Mouse (Mus musculus): Measurements from ENCODE around the gene Gm11568. TPM values are rescaled to one million over a fixed set of nuclear protein-coding genes. Genes with fewer than 3 reads are reported as not detected.

Gm11568 gene
- polyA plus RNA-seq (2015; fragmentation: Nextera tagmentation; extraction: Ambion mirVana) = not detected in 2 replicates

GRCm38 (mm10) chr11:99857617-99858016 is at the start of gene Gm11568:
Gm11568 (plus strand) TSS chr11:99857917.

GRCm38 (mm10) chr11:99809792-99810191 is 47.9 kb upstream of the Gm11568 start, which contains the start of gene Krtap4-13:
Krtap4-13 (minus strand) TSS chr11:99809892.

GRCm38 (mm10) chr11:99815566-99815965 is 42.2 kb upstream of the Gm11568 start, which contains the start of gene Gm11564:
Gm11564 (minus strand) TSS chr11:99815666.

DNA sequence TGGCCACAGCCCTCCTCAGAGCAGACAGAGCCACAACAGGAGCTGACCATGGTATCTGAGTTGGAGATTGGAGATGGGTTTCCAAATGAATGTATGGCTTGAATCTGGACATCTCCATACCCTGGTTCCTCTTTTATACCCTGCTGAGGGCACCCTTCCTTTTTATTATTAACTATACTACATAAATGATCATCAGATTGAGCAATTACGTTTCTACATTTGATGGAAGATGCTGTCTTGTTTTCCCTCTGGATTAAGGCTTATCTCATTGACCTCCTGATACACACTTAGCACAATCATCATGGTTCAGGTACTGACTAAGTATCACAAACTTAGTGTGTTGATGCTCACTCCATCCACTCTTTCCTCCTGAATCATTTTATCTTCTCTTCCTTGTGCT is 19.8 kb upstream of the Gm11568 start, which contains the start of gene 2300003K06Rik:
2300003K06Rik (minus strand) TSS at position 101 of the 400 bp plus-strand sequence.

DNA sequence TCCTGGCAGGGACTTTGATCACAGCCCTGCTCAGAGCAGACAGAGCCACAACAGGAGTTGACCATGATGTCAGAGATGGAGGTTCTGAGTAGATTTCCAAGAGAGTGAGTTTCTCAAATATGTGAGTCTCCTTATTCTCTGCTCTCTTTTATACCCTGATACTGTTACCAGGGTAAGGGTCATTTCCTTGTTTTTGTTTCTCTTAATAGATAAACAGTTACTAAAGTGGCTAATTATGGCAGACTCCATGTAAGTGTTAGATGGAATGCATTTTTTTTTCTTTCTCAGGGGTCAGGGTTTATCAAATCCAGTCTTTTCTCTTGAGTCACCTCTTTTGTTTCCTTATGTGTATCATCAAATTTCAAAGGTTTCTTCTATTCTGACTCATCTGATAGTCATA is 6.2 kb upstream of the Gm11568 start, which contains the start of gene Krtap4-16:
Krtap4-16 (minus strand) TSS at position 101 of the 400 bp plus-strand sequence.

DNA sequence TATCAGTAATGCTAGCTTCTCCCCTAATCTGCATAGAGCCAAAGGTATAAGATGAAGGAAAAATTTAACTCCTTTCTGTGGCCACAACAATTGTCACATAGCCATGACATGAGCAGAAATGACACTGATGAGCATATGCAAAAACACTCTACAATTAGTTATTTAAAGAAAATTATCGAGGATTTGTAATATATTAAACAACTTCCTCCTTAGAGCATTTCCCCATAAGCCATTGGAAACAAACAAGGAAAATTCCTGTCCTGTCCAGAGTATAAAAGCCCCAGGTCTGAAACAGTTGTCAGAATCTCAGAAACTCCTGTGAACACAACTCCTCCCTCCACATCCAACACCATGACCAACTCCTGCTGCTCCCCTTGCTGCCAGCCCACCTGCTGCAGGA is 6.5 kb downstream of the Gm11568 start, which contains the start of gene Gm11559:
Gm11559 (plus strand) TSS at position 301 of the 400 bp plus-strand sequence.

GRCm38 (mm10) chr11:99873089-99873488 is 15.4 kb downstream of the Gm11568 start, which contains the start of gene Krtap9-1:
Krtap9-1 (plus strand) TSS chr11:99873389.

GRCm38 (mm10) chr11:99878887-99879286 is 21.2 kb downstream of the Gm11568 start, which contains the start of gene Gm11567:
Gm11567 (plus strand) TSS chr11:99879187.

DNA sequence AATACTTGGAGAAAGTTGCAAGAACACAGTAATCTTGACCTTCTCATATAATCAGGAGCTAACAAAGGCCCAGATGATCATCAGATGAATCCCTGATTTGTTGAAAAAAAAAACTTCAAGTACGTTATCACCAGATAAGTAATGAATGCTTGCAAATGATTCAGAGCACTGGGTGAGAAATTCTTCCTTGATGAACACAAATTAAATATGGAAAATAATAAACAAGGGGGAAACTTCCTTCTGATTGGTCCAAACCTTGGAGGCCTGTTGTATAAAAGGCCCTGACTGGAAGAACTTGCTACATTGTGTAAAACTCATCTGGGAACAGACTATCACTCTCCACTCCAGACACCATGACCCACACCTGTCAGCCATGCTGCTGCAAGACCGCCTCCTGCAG is 49.9 kb downstream of the Gm11568 start, which contains the start of gene Krtap31-1:
Krtap31-1 (plus strand) TSS at position 301 of the 400 bp plus-strand sequence.

Other genes with a start within 250 kb of the Gm11568 start
- gene Gm11937, start 247.7 kb upstream of the Gm11568 start, polyA plus RNA-seq (2015; fragmentation: Nextera tagmentation; extraction: Ambion mirVana) = not detected in 2 replicates
- not detected in 2 replicates for gene Krtap2-4, start 243.1 kb upstream of the Gm11568 start, polyA plus RNA-seq (2015; fragmentation: Nextera tagmentation; extraction: Ambion mirVana)
- gene Gm11562, start 237.5 kb upstream of the Gm11568 start, polyA plus RNA-seq (2015; fragmentation: Nextera tagmentation; extraction: Ambion mirVana) = not detected in 2 replicates
- not detected in 2 replicates for gene Krtap4-1, start 229.7 kb upstream of the Gm11568 start, polyA plus RNA-seq (2015; fragmentation: Nextera tagmentation; extraction: Ambion mirVana)
- gene Krtap4-2, start 222.8 kb upstream of the Gm11568 start, polyA plus RNA-seq (2015; fragmentation: Nextera tagmentation; extraction: Ambion mirVana) = not detected in 2 replicates
- gene Krtap4-7, start 213.8 kb upstream of the Gm11568 start, polyA plus RNA-seq (2015; fragmentation: Nextera tagmentation; extraction: Ambion mirVana) = not detected in 2 replicates
- not detected in 2 replicates for gene Gm11555, start 207.7 kb upstream of the Gm11568 start, polyA plus RNA-seq (2015; fragmentation: Nextera tagmentation; extraction: Ambion mirVana)
- gene Gm11563, start 199.0 kb upstream of the Gm11568 start, polyA plus RNA-seq (2015; fragmentation: Nextera tagmentation; extraction: Ambion mirVana) = not detected in 2 replicates
- not detected in 2 replicates for gene Krtap4-6, start 192.0 kb upstream of the Gm11568 start, polyA plus RNA-seq (2015; fragmentation: Nextera tagmentation; extraction: Ambion mirVana)
- gene Gm14190, start 167.2 kb upstream of the Gm11568 start, polyA plus RNA-seq (2015; fragmentation: Nextera tagmentation; extraction: Ambion mirVana) = not detected in 2 replicates
- not detected in 2 replicates for gene Gm14180, start 123.6 kb upstream of the Gm11568 start, polyA plus RNA-seq (2015; fragmentation: Nextera tagmentation; extraction: Ambion mirVana)
- gene Gm11595, start 85.0 kb upstream of the Gm11568 start, polyA plus RNA-seq (2015; fragmentation: Nextera tagmentation; extraction: Ambion mirVana) = not detected in 2 replicates
- not detected in 2 replicates for gene Krtap4-8, start 77.2 kb upstream of the Gm11568 start, polyA plus RNA-seq (2015; fragmentation: Nextera tagmentation; extraction: Ambion mirVana)
- not detected in 2 replicates for gene Krtap4-9, start 72.7 kb upstream of the Gm11568 start, polyA plus RNA-seq (2015; fragmentation: Nextera tagmentation; extraction: Ambion mirVana)
- gene Gm11596, start 64.5 kb upstream of the Gm11568 start, polyA plus RNA-seq (2015; fragmentation: Nextera tagmentation; extraction: Ambion mirVana) = not detected in 2 replicates
- gene Gm11569, start 59.0 kb upstream of the Gm11568 start, polyA plus RNA-seq (2015; fragmentation: Nextera tagmentation; extraction: Ambion mirVana) = not detected in 2 replicates
- not detected in 2 replicates for gene Gm11554, start 53.5 kb upstream of the Gm11568 start, polyA plus RNA-seq (2015; fragmentation: Nextera tagmentation; extraction: Ambion mirVana)
- gene Krtap4-13, start 48.0 kb upstream of the Gm11568 start, polyA plus RNA-seq (2015; fragmentation: Nextera tagmentation; extraction: Ambion mirVana) = not detected in 2 replicates
- gene Gm11564, start 42.3 kb upstream of the Gm11568 start, polyA plus RNA-seq (2015; fragmentation: Nextera tagmentation; extraction: Ambion mirVana) = not detected in 2 replicates
- gene 2300003K06Rik, start 19.9 kb upstream of the Gm11568 start, polyA plus RNA-seq (2015; fragmentation: Nextera tagmentation; extraction: Ambion mirVana) = not detected in 2 replicates
- not detected in 2 replicates for gene Krtap4-16, start 6.3 kb upstream of the Gm11568 start, polyA plus RNA-seq (2015; fragmentation: Nextera tagmentation; extraction: Ambion mirVana)
- gene Gm11559, start 6.6 kb downstream of the Gm11568 start, polyA plus RNA-seq (2015; fragmentation: Nextera tagmentation; extraction: Ambion mirVana) = not detected in 2 replicates
- not detected in 2 replicates for gene Krtap9-1, start 15.5 kb downstream of the Gm11568 start, polyA plus RNA-seq (2015; fragmentation: Nextera tagmentation; extraction: Ambion mirVana)
- not detected in 2 replicates for gene Gm11567, start 21.3 kb downstream of the Gm11568 start, polyA plus RNA-seq (2015; fragmentation: Nextera tagmentation; extraction: Ambion mirVana)
- gene Krtap31-1, start 50.0 kb downstream of the Gm11568 start, polyA plus RNA-seq (2015; fragmentation: Nextera tagmentation; extraction: Ambion mirVana) = not detected in 2 replicates
- gene Gm11565, start 56.8 kb downstream of the Gm11568 start, polyA plus RNA-seq (2015; fragmentation: Nextera tagmentation; extraction: Ambion mirVana) = not detected in 2 replicates
- gene Krtap31-2, start 78.4 kb downstream of the Gm11568 start, polyA plus RNA-seq (2015; fragmentation: Nextera tagmentation; extraction: Ambion mirVana) = not detected in 2 replicates
- gene Krtap9-5, start 90.6 kb downstream of the Gm11568 start, polyA plus RNA-seq (2015; fragmentation: Nextera tagmentation; extraction: Ambion mirVana) = not detected in 2 replicates
- not detected in 2 replicates for gene Krtap29-1, start 121.1 kb downstream of the Gm11568 start, polyA plus RNA-seq (2015; fragmentation: Nextera tagmentation; extraction: Ambion mirVana)
- not detected in 2 replicates for gene Krtap16-1, start 128.7 kb downstream of the Gm11568 start, polyA plus RNA-seq (2015; fragmentation: Nextera tagmentation; extraction: Ambion mirVana)
- not detected in 2 replicates for gene Krtap17-1, start 136.1 kb downstream of the Gm11568 start, polyA plus RNA-seq (2015; fragmentation: Nextera tagmentation; extraction: Ambion mirVana)
- not detected in 2 replicates for gene Krt33a, start 158.3 kb downstream of the Gm11568 start, polyA plus RNA-seq (2015; fragmentation: Nextera tagmentation; extraction: Ambion mirVana)
- not detected in 2 replicates for gene Krt33b, start 172.0 kb downstream of the Gm11568 start, polyA plus RNA-seq (2015; fragmentation: Nextera tagmentation; extraction: Ambion mirVana)
- gene Krt34, start 183.6 kb downstream of the Gm11568 start, polyA plus RNA-seq (2015; fragmentation: Nextera tagmentation; extraction: Ambion mirVana) = not detected in 2 replicates
- not detected in 2 replicates for gene Krt31, start 192.6 kb downstream of the Gm11568 start, polyA plus RNA-seq (2015; fragmentation: Nextera tagmentation; extraction: Ambion mirVana)
- gene Krt32, start 230.3 kb downstream of the Gm11568 start, polyA plus RNA-seq (2015; fragmentation: Nextera tagmentation; extraction: Ambion mirVana) = not detected in 2 replicates
- not detected in 2 replicates for gene Krt35, start 238.3 kb downstream of the Gm11568 start, polyA plus RNA-seq (2015; fragmentation: Nextera tagmentation; extraction: Ambion mirVana)
- not detected in 2 replicates for gene Krt36, start 247.7 kb downstream of the Gm11568 start, polyA plus RNA-seq (2015; fragmentation: Nextera tagmentation; extraction: Ambion mirVana)

All from spleen, postnatal 0 days (tissue).